11 mouse cellular contexts compared by ENCODE assay signal in genomic region chr17:71548586-71548985, GRCm38 (mm10). TPM values are rescaled to one million over a fixed set of nuclear protein-coding genes. Genes with fewer than 3 reads are reported as not detected.
DNase-seq lines count a peak whose midpoint lies in the region; ATAC-seq lines count a peak whose summit lies in the region.
"Had no signal": no experiment of that assay in that cellular context is flagged by ENCODE, and none has a peak within 500 bp of the region (broad histone marks: within the 10 kb centered on the region; RNA-seq: fewer than 3 reads in every experiment).

No protein-coding gene starts in this region.

- H3K36me3 ChIP-seq in hindbrain, embryonic 11.5 days (ENCODE audit: control insufficient read depth, insufficient read depth, low read length), result no peaks in the 10 kb centered on the region
- no peaks in the 10 kb centered on the region for H3K36me3 ChIP-seq in hindbrain, embryonic 13.5 days
- no peaks in the 10 kb centered on the region for H3K36me3 ChIP-seq in midbrain, embryonic 14.5 days (ENCODE audit: control insufficient read depth, insufficient read depth, low read length)
- H3K36me3 ChIP-seq in midbrain, embryonic 10.5 days, result no peaks in the 10 kb centered on the region

- no peak overlapping the region for H3K4me3 ChIP-seq in hindbrain, embryonic 11.5 days (ENCODE audit: low read depth, low read length)
- no peak overlapping the region for H3K4me3 ChIP-seq in hindbrain, embryonic 13.5 days
- no peak overlapping the region for H3K4me3 ChIP-seq in midbrain, embryonic 14.5 days (replicated peaks; ENCODE audit: low read depth, low read length)
- H3K4me3 ChIP-seq in midbrain, embryonic 10.5 days, result no peak overlapping the region
- H3K4me3 ChIP-seq: myocyte had no signal

- no peak for ATAC-seq in hindbrain, embryonic 11.5 days (ENCODE audit: low FRiP score)
- no peak for ATAC-seq in hindbrain, embryonic 13.5 days (ENCODE audit: low FRiP score)
- ATAC-seq in midbrain, embryonic 14.5 days (ENCODE audit: low FRiP score, low TSS enrichment), result no peak

- no peak overlapping the region for H3K4me2 ChIP-seq in hindbrain, embryonic 11.5 days (replicated peaks; ENCODE audit: low read depth, low read length)
- H3K4me2 ChIP-seq in hindbrain, embryonic 13.5 days, result no peak overlapping the region
- no peak overlapping the region for H3K4me2 ChIP-seq in midbrain, embryonic 14.5 days (ENCODE audit: low read length)

- H3K9me3 ChIP-seq in hindbrain, embryonic 11.5 days (ENCODE audit: control insufficient read depth, low read length), result no peaks in the 10 kb centered on the region
- H3K9me3 ChIP-seq in hindbrain, embryonic 13.5 days, result no peaks in the 10 kb centered on the region
- no peaks in the 10 kb centered on the region for H3K9me3 ChIP-seq in midbrain, embryonic 14.5 days (ENCODE audit: control insufficient read depth, low read length)
- H3K9me3 ChIP-seq in midbrain, embryonic 10.5 days (replicated peaks), result no peaks in the 10 kb centered on the region

- no peaks in the 10 kb centered on the region; the same call in 1 of the 2 replicates for H3K4me1 ChIP-seq in hindbrain, embryonic 11.5 days (replicated peaks; ENCODE audit: control insufficient read depth, insufficient read depth, low read length)
- peaks cover 13% of the 10 kb centered on the region for H3K4me1 ChIP-seq in hindbrain, embryonic 13.5 days (replicated peaks)
- H3K4me1 ChIP-seq in midbrain, embryonic 14.5 days (ENCODE audit: control insufficient read depth, insufficient read depth, low read length), result no peaks in the 10 kb centered on the region
- peaks cover 17% of the 10 kb centered on the region for H3K4me1 ChIP-seq in midbrain, embryonic 10.5 days

- H3K27me3 ChIP-seq in hindbrain, embryonic 11.5 days (ENCODE audit: control insufficient read depth, insufficient read depth, low read length), result peaks cover 6% of the 10 kb centered on the region; the same call in 1 of the 2 replicates
- peaks cover 29% of the 10 kb centered on the region for H3K27me3 ChIP-seq in hindbrain, embryonic 13.5 days
- H3K27me3 ChIP-seq in midbrain, embryonic 14.5 days (ENCODE audit: control insufficient read depth, insufficient read depth, low read length), result peaks cover 14% of the 10 kb centered on the region
- H3K27me3 ChIP-seq in midbrain, embryonic 10.5 days (ENCODE audit: low read depth, poor library complexity, severe bottlenecking), result peaks cover 38% of the 10 kb centered on the region

- DNase-seq in hindbrain, embryonic 11.5 days (ENCODE audit: low spot score), result peak; percentile 63
- DNase-seq in midbrain, embryonic 14.5 days, result peak; percentile 76
- no peak for DNase-seq in midbrain, embryonic 10.5 days (ENCODE audit: low spot score)
- DNase-seq in adipocyte (ENCODE audit: low spot score), result peak; percentile 44
- DNase-seq in retina, embryonic 14.5 days (ENCODE audit: low spot score), result peak; percentile 73
- no peak for DNase-seq in Muller cell, postnatal 12 days (ENCODE audit: inconsistent ontology term)
- no peak for DNase-seq in adrenal gland, adult 8-10 months
- DNase-seq: adrenal gland, adult 2 months had no signal

- WGBS in hindbrain, embryonic 11.5 days, result 0% methylated on average over 1 of the region's 1 CpGs
- WGBS in hindbrain, embryonic 13.5 days, result 8% methylated on average over 1 of the region's 1 CpGs
- WGBS in midbrain, embryonic 14.5 days, result 12% methylated on average over 1 of the region's 1 CpGs
- WGBS in midbrain, embryonic 10.5 days, result 0% methylated on average over 1 of the region's 1 CpGs

- H3K27ac ChIP-seq in hindbrain, embryonic 11.5 days (ENCODE audit: low read depth, low read length), result no peak overlapping the region
- H3K27ac ChIP-seq in hindbrain, embryonic 13.5 days, result no peak overlapping the region
- no peak overlapping the region for H3K27ac ChIP-seq in midbrain, embryonic 14.5 days (replicated peaks; ENCODE audit: low read depth, low read length)
- H3K27ac ChIP-seq in midbrain, embryonic 10.5 days (replicated peaks), result no peak overlapping the region

- no peak overlapping the region for H3K9ac ChIP-seq in hindbrain, embryonic 11.5 days (ENCODE audit: low read depth, low read length)
- no peak overlapping the region for H3K9ac ChIP-seq in hindbrain, embryonic 13.5 days
- H3K9ac ChIP-seq in midbrain, embryonic 14.5 days (replicated peaks; ENCODE audit: low read length), result no peak overlapping the region

RNA-seq across cellular contexts. Expression of gene Spdya, which starts 3.3 kb away (rescaled TPM):
- 1.0 and 1.5 TPM in 2 replicates for polyA plus RNA-seq in hindbrain, embryonic 11.5 days (2014; fragmentation: Nextera tagmentation; extraction: Ambion mirVana)
- polyA plus RNA-seq in hindbrain, embryonic 13.5 days (2015; fragmentation: Nextera tagmentation; extraction: Ambion mirVana), result 0.65 and 1.1 TPM in 2 replicates
- polyA plus RNA-seq in midbrain, embryonic 14.5 days (2014; fragmentation: Nextera tagmentation; extraction: Ambion mirVana), result 1.8 and 1.9 TPM in 2 replicates
- polyA plus RNA-seq in midbrain, embryonic 10.5 days (2016; fragmentation: Nextera tagmentation; extraction: Ambion mirVana), result 1.2 and 1.6 TPM in 2 replicates
- 1 to 10 TPM in 2 of 4 experiments, under 1 TPM in 2; 0.49 to 1.9 (median 1.3) TPM for total RNA-seq in adrenal gland, adult 8-10 months (2022)
- total RNA-seq: heart, postnatal 14 days had no signal
- polyA plus RNA-seq: adrenal gland, adult 2 months had no signal

RNA-seq across cellular contexts. Expression of gene Ndc80, which starts 21.9 kb away (rescaled TPM):
- polyA plus RNA-seq in hindbrain, embryonic 11.5 days (2014; fragmentation: Nextera tagmentation; extraction: Ambion mirVana), result 50.8 and 54.8 TPM in 2 replicates
- 10.3 and 11.5 TPM in 2 replicates for polyA plus RNA-seq in hindbrain, embryonic 13.5 days (2015; fragmentation: Nextera tagmentation; extraction: Ambion mirVana)
- 4.6 and 9.6 TPM in 2 replicates for polyA plus RNA-seq in midbrain, embryonic 14.5 days (2014; fragmentation: Nextera tagmentation; extraction: Ambion mirVana)
- polyA plus RNA-seq in midbrain, embryonic 10.5 days (2016; fragmentation: Nextera tagmentation; extraction: Ambion mirVana), result 65.6 and 66.2 TPM in 2 replicates
- total RNA-seq in adrenal gland, adult 8-10 months (2022), result 1 to 10 TPM in 2 of 4 experiments, under 1 TPM in 2; 0.67 to 1.5 (median 0.99) TPM
- polyA plus RNA-seq: adrenal gland, adult 2 months had no signal

Comparison
In these comparisons a context has a peak if more than half of its experiments do, and no peak if none do; other contexts are left out.
1. DNase-seq: peak in hindbrain, embryonic 11.5 days (single experiment), midbrain, embryonic 14.5 days (single experiment), adipocyte (single experiment) and retina, embryonic 14.5 days (single experiment); none in midbrain, embryonic 10.5 days (single experiment), Muller cell, postnatal 12 days (single experiment) and adrenal gland, adult 8-10 months (single experiment).